ENCODE assay signal across 16 mouse cellular contexts in genomic region chr2:104097396-104097795, GRCm38 (mm10). TPM values are rescaled to one million over a fixed set of nuclear protein-coding genes. Genes with fewer than 3 reads are reported as not detected.
DNase-seq lines count a peak whose midpoint lies in the region; ATAC-seq and TF ChIP-seq lines count a peak whose summit lies in the region.
"Not testable (repeated sequence)": the region's sequence is repeated elsewhere in the genome, so short reads cannot be mapped to it uniquely, and the experiment has no call there.
"Had no signal": no experiment of that assay in that cellular context is flagged by ENCODE, and none has a peak within 500 bp of the region (broad histone marks: within the 10 kb centered on the region; RNA-seq: fewer than 3 reads in every experiment).

No protein-coding gene starts in this region.

- not testable (repeated sequence) for TF ChIP-seq EP300 in liver, embryonic 14.5 days (IDR thresholded peaks at IDR 0.05; ENCODE audit: low read depth)

- not testable (repeated sequence) for H3K9me3 ChIP-seq in embryonic facial prominence, embryonic 10.5 days; heart, embryonic 13.5 days; hindbrain, embryonic 12.5 days (replicated peaks); liver, embryonic 14.5 days (ENCODE audit: control insufficient read depth, low read length); lung, embryonic 14.5 days (ENCODE audit: low read depth, low read length)

- not testable (repeated sequence) for H3K4me3 ChIP-seq in embryonic facial prominence, embryonic 10.5 days; hindbrain, embryonic 12.5 days; lung, embryonic 14.5 days (ENCODE audit: low read depth, low read length)
- H3K4me3 ChIP-seq in heart, embryonic 13.5 days: peak overlapping the region; percentile 63
- H3K4me3 ChIP-seq in liver, embryonic 14.5 days (ENCODE audit: insufficient read depth in 1 of 2, low read depth in 2 of 2, low read length in 2 of 2): peak overlapping the region; percentile 62 to 84
- peak overlapping the region; percentile 10 for H3K4me3 ChIP-seq in testis, adult 2 months (ENCODE audit: control insufficient read depth, low read depth, low read length)

- not testable (repeated sequence) for H3K36me3 ChIP-seq in embryonic facial prominence, embryonic 10.5 days (replicated peaks); heart, embryonic 13.5 days; hindbrain, embryonic 12.5 days; liver, embryonic 14.5 days (replicated peaks; ENCODE audit: control insufficient read depth, insufficient read depth, low read depth); lung, embryonic 14.5 days (ENCODE audit: insufficient read depth); testis, adult 2 months (ENCODE audit: control insufficient read depth, insufficient read depth, low read length)

- peak overlapping the region; percentile 68; the same call in 1 of the 2 replicates for H3K9ac ChIP-seq in heart, embryonic 13.5 days
- not testable (repeated sequence) for H3K9ac ChIP-seq in hindbrain, embryonic 12.5 days; lung, embryonic 14.5 days
- H3K9ac ChIP-seq in liver, embryonic 14.5 days (replicated peaks): peak overlapping the region; percentile 56

- not testable (repeated sequence) for TF ChIP-seq CTCF in liver, embryonic 14.5 days (IDR thresholded peaks at IDR 0.05; ENCODE audit: low read depth); lung, embryonic 14.5 days (IDR thresholded peaks at IDR 0.05; ENCODE audit: low read depth); testis, adult 2 months (IDR thresholded peaks at IDR 0.05; ENCODE audit: control insufficient read depth, insufficient read depth, insufficient replicate concordance, low read depth, low read length)

- H3K4me2 ChIP-seq in heart, embryonic 13.5 days: peak overlapping the region; percentile 76
- H3K4me2 ChIP-seq in hindbrain, embryonic 12.5 days (replicated peaks): 0 out of 2 replicates have a peak overlapping the region, but pooled peaks have one; percentile 3
- H3K4me2 ChIP-seq in liver, embryonic 14.5 days (ENCODE audit: low read depth): peak overlapping the region; percentile 78
- 0 out of 2 replicates have a peak overlapping the region, but pooled peaks have one; percentile 10 for H3K4me2 ChIP-seq in lung, embryonic 14.5 days

- TF ChIP-seq POLR2A in testis, adult 2 months (IDR thresholded peaks at IDR 0.05; ENCODE audit: control insufficient read depth, low read depth, low read length): not testable (repeated sequence)

- H3K27me3 ChIP-seq in embryonic facial prominence, embryonic 10.5 days (replicated peaks; ENCODE audit: low read depth, poor library complexity, severe bottlenecking); heart, embryonic 13.5 days (replicated peaks); hindbrain, embryonic 12.5 days; liver, embryonic 14.5 days (ENCODE audit: control insufficient read depth, insufficient read depth, low read length); lung, embryonic 14.5 days (ENCODE audit: insufficient read depth, low read length); testis, adult 2 months (ENCODE audit: control insufficient read depth, insufficient read depth, low read length): not testable (repeated sequence)

- 0 out of 2 replicates have a peak overlapping the region, but pooled peaks have one; percentile 1 for H3K27ac ChIP-seq in embryonic facial prominence, embryonic 10.5 days (replicated peaks)
- peak overlapping the region; percentile 96 for H3K27ac ChIP-seq in heart, embryonic 13.5 days (replicated peaks)
- H3K27ac ChIP-seq in hindbrain, embryonic 12.5 days; lung, embryonic 14.5 days (ENCODE audit: low read depth); testis, adult 2 months (ENCODE audit: control insufficient read depth, insufficient read depth, low read depth, low read length): not testable (repeated sequence)
- H3K27ac ChIP-seq in liver, embryonic 14.5 days: peak overlapping the region; percentile 91

- not testable (repeated sequence) for ATAC-seq in heart, embryonic 13.5 days (ENCODE audit: extremely low read depth, insufficient number of reproducible peaks, low FRiP score, low TSS enrichment); hindbrain, embryonic 12.5 days (ENCODE audit: low FRiP score); liver, embryonic 14.5 days (ENCODE audit: insufficient read depth); lung, embryonic 14.5 days (ENCODE audit: insufficient read depth)

- H3K4me1 ChIP-seq in embryonic facial prominence, embryonic 10.5 days: peaks cover 27% of the 10 kb centered on the region
- H3K4me1 ChIP-seq in heart, embryonic 13.5 days: peaks cover 43% of the 10 kb centered on the region
- peaks cover 12% of the 10 kb centered on the region for H3K4me1 ChIP-seq in hindbrain, embryonic 12.5 days
- H3K4me1 ChIP-seq in liver, embryonic 14.5 days (replicated peaks; ENCODE audit: control insufficient read depth in 2 of 2, insufficient read depth in 2 of 2, low read length in 1 of 2): peaks cover 36 to 55% of the 10 kb centered on the region in 2 experiments
- not testable (repeated sequence) for H3K4me1 ChIP-seq in lung, embryonic 14.5 days (ENCODE audit: insufficient read depth); testis, adult 2 months (ENCODE audit: control insufficient read depth, insufficient read depth, low read length)

- DNase-seq in embryonic facial prominence, embryonic 10.5 days (ENCODE audit: low spot score); liver, embryonic 14.5 days (ENCODE audit: low read depth in 3 of 3, low spot score in 3 of 3); lung, embryonic 14.5 days: not testable (repeated sequence)
- DNase-seq in heart, adult 11 months: peak; percentile 80
- peak; percentile 10 for DNase-seq in liver

- 93% methylated on average over 4 of the region's 4 CpGs for WGBS in embryonic facial prominence, embryonic 10.5 days
- 87% methylated on average over 4 of the region's 4 CpGs for WGBS in heart, embryonic 13.5 days
- 95% methylated on average over 4 of the region's 4 CpGs for WGBS in hindbrain, embryonic 12.5 days
- 79% methylated on average over 4 of the region's 4 CpGs for WGBS in liver, embryonic 14.5 days (ENCODE audit: insufficient replicate concordance)
- 91% methylated on average over 4 of the region's 4 CpGs for WGBS in lung, embryonic 14.5 days

RNA-seq across cellular contexts. Expression of gene Cd59a, which starts 1.8 kb away (rescaled TPM):
- 21.7 and 22.4 TPM in 2 replicates for polyA plus RNA-seq in embryonic facial prominence, embryonic 10.5 days (2016; fragmentation: Nextera tagmentation; extraction: Ambion mirVana)
- 62.0 and 66.4 TPM in 2 replicates for polyA plus RNA-seq in heart, embryonic 13.5 days (2015; fragmentation: Nextera tagmentation; extraction: Ambion mirVana)
- 23.2 and 23.3 TPM in 2 replicates for polyA plus RNA-seq in hindbrain, embryonic 12.5 days (2016; fragmentation: Nextera tagmentation; extraction: Ambion mirVana)
- 29.4 and 41.3 TPM in 2 replicates for polyA plus RNA-seq in liver, embryonic 14.5 days (2012; rRNA removed)
- polyA plus RNA-seq in liver, embryonic 14.5 days (2014; fragmentation: Nextera tagmentation; extraction: Ambion mirVana): 88.5 and 94.7 TPM in 2 replicates
- polyA plus RNA-seq in lung, embryonic 14.5 days (2014; fragmentation: Nextera tagmentation; extraction: Ambion mirVana): 17.8 and 18.4 TPM in 2 replicates
- 13.0 and 20.8 TPM in 2 replicates for polyA plus RNA-seq in testis, adult 2 months (2012; rRNA removed)

RNA-seq across cellular contexts. Expression of gene A930018P22Rik, which starts 25.2 kb away (rescaled TPM):
- not detected in 2 replicates for polyA plus RNA-seq in embryonic facial prominence, embryonic 10.5 days (2016; fragmentation: Nextera tagmentation; extraction: Ambion mirVana)
- polyA plus RNA-seq in heart, embryonic 13.5 days (2015; fragmentation: Nextera tagmentation; extraction: Ambion mirVana): 0.31 and 0.67 TPM in 2 replicates
- not detected in 2 replicates for polyA plus RNA-seq in hindbrain, embryonic 12.5 days (2016; fragmentation: Nextera tagmentation; extraction: Ambion mirVana)
- polyA plus RNA-seq in liver, embryonic 14.5 days (2012; rRNA removed): 0.22 and 0.23 TPM in 2 replicates
- polyA plus RNA-seq in liver, embryonic 14.5 days (2014; fragmentation: Nextera tagmentation; extraction: Ambion mirVana): 0.63 and 0.93 TPM in 2 replicates
- not detected in 2 replicates for polyA plus RNA-seq in lung, embryonic 14.5 days (2014; fragmentation: Nextera tagmentation; extraction: Ambion mirVana)
- 33.9 and 48.2 TPM in 2 replicates for polyA plus RNA-seq in testis, adult 2 months (2012; rRNA removed)
- polyA plus RNA-seq: activated CD4-positive, CD25-positive, alpha-beta regulatory T cell, adult 4 months; embryonic facial prominence, embryonic 13.5 days; forebrain, embryonic 14.5 days; heart, embryonic 16.5 days; hindbrain, embryonic 11.5 days; Patski had no signal

RNA-seq across cellular contexts. Expression of gene Cd59b, which starts 27.7 kb away (rescaled TPM):
- 4.1 and 4.4 TPM in 2 replicates for polyA plus RNA-seq in embryonic facial prominence, embryonic 10.5 days (2016; fragmentation: Nextera tagmentation; extraction: Ambion mirVana)
- 4.7 and 6.9 TPM in 2 replicates for polyA plus RNA-seq in heart, embryonic 13.5 days (2015; fragmentation: Nextera tagmentation; extraction: Ambion mirVana)
- 2.5 and 3.2 TPM in 2 replicates for polyA plus RNA-seq in hindbrain, embryonic 12.5 days (2016; fragmentation: Nextera tagmentation; extraction: Ambion mirVana)
- 9.3 and 12.2 TPM in 2 replicates for polyA plus RNA-seq in liver, embryonic 14.5 days (2012; rRNA removed)
- polyA plus RNA-seq in liver, embryonic 14.5 days (2014; fragmentation: Nextera tagmentation; extraction: Ambion mirVana): 14.3 and 16.6 TPM in 2 replicates
- 2.8 and 4.5 TPM in 2 replicates for polyA plus RNA-seq in lung, embryonic 14.5 days (2014; fragmentation: Nextera tagmentation; extraction: Ambion mirVana)
- polyA plus RNA-seq in testis, adult 2 months (2012; rRNA removed): 16.5 and 27.6 TPM in 2 replicates
- polyA plus RNA-seq: activated CD4-positive, CD25-positive, alpha-beta regulatory T cell, adult 4 months had no signal

RNA-seq across cellular contexts. Expression of gene Gm10799, which starts 29.0 kb away (rescaled TPM):
- polyA plus RNA-seq in embryonic facial prominence, embryonic 10.5 days (2016; fragmentation: Nextera tagmentation; extraction: Ambion mirVana): not detected in 2 replicates
- not detected in 2 replicates for polyA plus RNA-seq in heart, embryonic 13.5 days (2015; fragmentation: Nextera tagmentation; extraction: Ambion mirVana)
- polyA plus RNA-seq in hindbrain, embryonic 12.5 days (2016; fragmentation: Nextera tagmentation; extraction: Ambion mirVana): not detected in 2 replicates
- polyA plus RNA-seq in liver, embryonic 14.5 days (2012; rRNA removed): not detected in 2 replicates
- not detected in 2 replicates for polyA plus RNA-seq in liver, embryonic 14.5 days (2014; fragmentation: Nextera tagmentation; extraction: Ambion mirVana)
- not detected in 2 replicates for polyA plus RNA-seq in lung, embryonic 14.5 days (2014; fragmentation: Nextera tagmentation; extraction: Ambion mirVana)
- not detected in 2 replicates for polyA plus RNA-seq in testis, adult 2 months (2012; rRNA removed)
- polyA plus RNA-seq: activated CD4-positive, CD25-positive, alpha-beta regulatory T cell, adult 4 months; cortical plate, adult 2 months; embryonic facial prominence, embryonic 13.5 days; forebrain, embryonic 14.5 days; heart, embryonic 16.5 days; hindbrain, embryonic 11.5 days; intestine, embryonic 15.5 days; Patski had no signal

RNA-seq across cellular contexts. Expression of gene Gm10912, which starts 31.8 kb away (rescaled TPM):
- not detected in 2 replicates for polyA plus RNA-seq in embryonic facial prominence, embryonic 10.5 days (2016; fragmentation: Nextera tagmentation; extraction: Ambion mirVana)
- not detected in 2 replicates for polyA plus RNA-seq in heart, embryonic 13.5 days (2015; fragmentation: Nextera tagmentation; extraction: Ambion mirVana)
- polyA plus RNA-seq in hindbrain, embryonic 12.5 days (2016; fragmentation: Nextera tagmentation; extraction: Ambion mirVana): not detected in 2 replicates
- 0.03 and 0.06 TPM in 2 replicates for polyA plus RNA-seq in liver, embryonic 14.5 days (2012; rRNA removed)
- not detected in 2 replicates for polyA plus RNA-seq in liver, embryonic 14.5 days (2014; fragmentation: Nextera tagmentation; extraction: Ambion mirVana)
- not detected in 2 replicates for polyA plus RNA-seq in lung, embryonic 14.5 days (2014; fragmentation: Nextera tagmentation; extraction: Ambion mirVana)
- polyA plus RNA-seq in testis, adult 2 months (2012; rRNA removed): 0.58 and 0.90 TPM in 2 replicates
- polyA plus RNA-seq: activated CD4-positive, CD25-positive, alpha-beta regulatory T cell, adult 4 months; forebrain, embryonic 14.5 days; heart, embryonic 16.5 days; hindbrain, embryonic 11.5 days; Patski had no signal

Comparison
In these comparisons a context has a peak if more than half of its experiments do, and no peak if none do; other contexts are left out.
1. H3K4me2 ChIP-seq: peak in every context shown above with its lines; median percentile 78 in liver, embryonic 14.5 days; 76 in heart, embryonic 13.5 days; 10 in lung, embryonic 14.5 days; 3 in hindbrain, embryonic 12.5 days.
2. RNA of gene A930018P22Rik, which starts 25.2 kb away (polyA plus RNA-seq): 33.9 to 48.2 TPM in testis, adult 2 months; 0.22 to 0.93 TPM in liver, embryonic 14.5 days, 0.31 to 0.67 TPM in heart, embryonic 13.5 days, not detected in hindbrain, embryonic 12.5 days, not detected in embryonic facial prominence, embryonic 10.5 days and not detected in lung, embryonic 14.5 days; every median in the first group is over 10 times any median in the second.